Mouse (Mus musculus) mesoderm, embryonic 11.5 days (tissue): ENCODE data around the gene Fbxl4.

Experiments
- DNase-seq: peaks from one replicate; pipeline ENCODE4 v3.0.0-alpha.2; 2012; ENCODE audit warnings: low read depth, low spot score

The Fbxl4 gene

GRCm38 (mm10) chr4:22476967-22477710 lies 119.8 kb downstream of the Fbxl4 start:
- peak; percentile 84 for DNase-seq

GRCm38 (mm10) chr4:22477711-22478230 lies 120.4 kb downstream of the Fbxl4 start:
- peak; percentile 55 for DNase-seq

DNA sequence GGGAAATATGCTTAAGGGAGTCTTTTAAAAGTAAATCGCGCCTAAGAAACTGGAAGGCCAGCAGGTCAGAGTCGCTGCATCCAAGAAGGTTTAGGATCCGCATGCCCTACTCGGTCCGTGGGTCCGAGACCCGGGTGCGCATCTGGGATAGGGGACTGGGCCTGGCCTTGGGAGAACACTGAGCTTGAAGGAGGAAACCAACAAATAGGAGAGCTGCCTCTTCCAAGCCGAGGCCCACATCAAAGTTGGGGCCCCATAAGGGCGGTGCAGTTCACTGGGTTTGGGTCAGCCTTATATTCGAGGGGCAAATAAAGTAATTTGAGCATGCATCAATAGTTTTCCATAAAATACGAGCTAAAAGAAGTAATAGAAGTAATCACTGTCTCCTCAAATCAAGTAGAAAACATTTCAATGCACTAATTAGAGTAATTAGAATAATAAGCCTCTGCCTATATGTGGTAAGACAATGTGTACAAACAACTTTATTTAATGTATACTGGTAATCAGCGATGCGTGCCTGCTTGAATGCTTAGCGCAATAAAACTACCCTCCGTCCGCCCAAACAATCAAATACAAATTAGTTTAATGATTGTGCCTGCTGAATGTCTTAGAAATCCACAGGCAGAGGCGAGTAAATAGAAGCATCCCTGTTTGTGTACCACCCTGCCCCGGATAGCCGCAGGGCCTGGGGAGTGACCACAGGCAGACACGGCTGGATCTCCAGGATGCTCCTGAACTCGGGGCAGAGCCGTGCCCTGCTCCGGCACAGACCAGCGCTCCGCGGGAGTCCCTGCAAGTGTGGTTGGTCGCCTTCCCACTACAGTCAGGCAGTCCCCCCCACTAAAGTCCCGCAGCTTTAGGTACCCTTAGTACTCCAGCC lies 121.4 kb downstream of the Fbxl4 start:
- DNase-seq, result peak; percentile 59

DNA sequence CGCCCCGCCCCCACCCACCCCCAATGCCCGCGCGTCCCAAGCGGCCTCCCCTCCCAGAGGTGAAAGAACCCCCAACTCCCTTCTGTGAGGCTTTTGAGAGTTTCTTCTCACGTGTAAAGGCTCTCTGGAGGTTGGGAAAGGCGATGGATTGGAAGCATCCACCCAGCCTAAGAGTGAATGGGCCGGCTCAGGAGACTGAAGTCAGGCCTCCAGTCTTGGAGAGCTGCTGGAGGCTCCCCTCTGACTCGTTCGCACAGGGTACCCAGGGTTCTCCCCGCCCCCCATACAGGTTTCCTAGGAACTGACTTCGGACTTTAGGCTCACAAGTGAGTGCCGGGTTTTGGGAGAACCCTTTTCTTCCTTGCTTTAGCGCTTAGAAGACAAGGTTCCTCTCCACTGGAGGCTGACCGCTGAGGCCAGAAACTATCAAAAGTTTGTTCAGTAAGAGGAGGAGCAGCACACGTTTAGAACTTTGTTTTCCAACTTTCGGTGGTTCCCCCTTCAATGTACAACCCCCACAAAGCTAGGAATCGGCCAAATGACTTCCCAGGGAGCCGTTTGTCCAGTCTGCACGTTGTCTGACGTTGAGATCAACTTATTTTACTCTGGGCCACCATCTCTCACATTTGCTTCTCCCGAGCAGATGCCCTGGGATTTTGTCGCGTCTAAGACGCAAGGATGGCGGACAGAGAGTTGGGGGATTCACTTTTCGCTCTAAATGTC lies 122.2 kb downstream of the Fbxl4 start:
- DNase-seq, result peak; percentile 45

- DNase-seq, result no peak
Measured at GRCm38 (mm10) chr4:22480091-22480857, 122.9 kb downstream of the Fbxl4 start.

GRCm38 (mm10) chr4:22480858-22481205 lies 123.5 kb downstream of the Fbxl4 start:
- no peak for DNase-seq

GRCm38 (mm10) chr4:22482118-22482517 lies 124.8 kb downstream of the Fbxl4 start:
- DNase-seq, result no peak

GRCm38 (mm10) chr4:22482756-22483280 lies 125.5 kb downstream of the Fbxl4 start:
- peak; percentile 54 for DNase-seq

- DNase-seq, result no peak
Measured at GRCm38 (mm10) chr4:22483548-22483947, 126.2 kb downstream of the Fbxl4 start.
